Comparison of ENCODE assay signal across 8 mouse cellular contexts in genomic region chr1:130716218-130716512, GRCm38 (mm10). TPM values are rescaled to one million over a fixed set of nuclear protein-coding genes. Genes with fewer than 3 reads are reported as not detected.
DNase-seq lines count a peak whose midpoint lies in the region; ATAC-seq and TF ChIP-seq lines count a peak whose summit lies in the region.

No protein-coding gene starts in this region.

- peak overlapping the region; percentile 98 for H3K9ac ChIP-seq in forebrain, embryonic 14.5 days (ENCODE audit: low read length)
- H3K9ac ChIP-seq in liver, embryonic 16.5 days (ENCODE audit: low read depth, low read length), result peak overlapping the region; percentile 94

- TF ChIP-seq CTCF in gastrocnemius, adult 2 months (IDR thresholded peaks at IDR 0.05), result no peak
- TF ChIP-seq CTCF in C2C12 (IDR thresholded peaks at IDR 0.05; ENCODE audit: control insufficient read depth, insufficient read depth, insufficient read length), result no peak

- H3K27ac ChIP-seq in gastrocnemius, adult 2 months, result peak overlapping the region; percentile 92
- peak overlapping the region; percentile 86; the same call in 1 of the 2 replicates for H3K27ac ChIP-seq in forebrain, embryonic 14.5 days (ENCODE audit: low read depth, low read length)
- H3K27ac ChIP-seq in liver, embryonic 16.5 days (ENCODE audit: low read length), result peak overlapping the region; percentile 90

- DNase-seq in gastrocnemius, adult 2 months, result no peak
- no peak for DNase-seq in gastrocnemius, adult 18-20 months (ENCODE audit: low spot score)
- DNase-seq in forebrain, embryonic 14.5 days (ENCODE audit: low spot score), result peak; percentile 36
- DNase-seq in embryo, embryonic 10 days (ENCODE audit: low spot score), result no peak
- no peak for DNase-seq in left cerebral cortex, adult 11 months (ENCODE audit: low spot score)

- H3K9me3 ChIP-seq in forebrain, embryonic 14.5 days (replicated peaks; ENCODE audit: control insufficient read depth, low read length), result no peaks in the 10 kb centered on the region
- H3K9me3 ChIP-seq in liver, embryonic 16.5 days (replicated peaks; ENCODE audit: control insufficient read depth, low read length), result no peaks in the 10 kb centered on the region

- H3K4me3 ChIP-seq in gastrocnemius, adult 2 months, result peak overlapping the region; percentile 90
- H3K4me3 ChIP-seq in C2C12 (ENCODE audit: insufficient read depth, poor library complexity, severe bottlenecking), result peak overlapping the region; percentile 88
- H3K4me3 ChIP-seq in forebrain, embryonic 14.5 days (ENCODE audit: low read depth, low read length), result peak overlapping the region; percentile 89
- peak overlapping the region; percentile 99 for H3K4me3 ChIP-seq in liver, embryonic 16.5 days (ENCODE audit: low read depth, low read length)

- no peaks in the 10 kb centered on the region for H3K27me3 ChIP-seq in C2C12 (ENCODE audit: control insufficient read depth, insufficient read depth, insufficient read length)
- H3K27me3 ChIP-seq in forebrain, embryonic 14.5 days (replicated peaks; ENCODE audit: control insufficient read depth, insufficient read depth, low read length), result no peaks in the 10 kb centered on the region
- no peaks in the 10 kb centered on the region for H3K27me3 ChIP-seq in liver, embryonic 16.5 days (ENCODE audit: control insufficient read depth, insufficient read depth, low read depth, low read length)

- peaks cover 9% of the 10 kb centered on the region for H3K4me1 ChIP-seq in forebrain, embryonic 14.5 days (ENCODE audit: control insufficient read depth, insufficient read depth, low read length)
- H3K4me1 ChIP-seq in liver, embryonic 16.5 days (ENCODE audit: control insufficient read depth, low read depth, low read length), result peaks cover 15% of the 10 kb centered on the region

- intact Hi-C loops in gastrocnemius, adult 2 months (cut with DNase I), result loop anchor here (10.0 kb wide), 1 partner anchor 349 kb away; no protein-coding TSS in a partner anchor

- H3K79me2 ChIP-seq in C2C12 (ENCODE audit: control insufficient read depth, insufficient read depth), result peaks cover 51% of the 10 kb centered on the region

- ATAC-seq in forebrain, embryonic 14.5 days, result peak; percentile 16
- peak; percentile 2 for ATAC-seq in liver, embryonic 16.5 days (ENCODE audit: low read depth)
- no peak for ATAC-seq in CD4-positive, CD25-positive, alpha-beta regulatory T cell, adult 4 months

- H3K4me2 ChIP-seq in forebrain, embryonic 14.5 days (ENCODE audit: low read length), result peak overlapping the region; percentile 99
- peak overlapping the region; percentile 89 for H3K4me2 ChIP-seq in liver, embryonic 16.5 days (ENCODE audit: low read depth, low read length)

- H3K36me3 ChIP-seq in C2C12 (ENCODE audit: control insufficient read depth, insufficient read depth), result peaks cover 21% of the 10 kb centered on the region
- H3K36me3 ChIP-seq in forebrain, embryonic 14.5 days (ENCODE audit: control insufficient read depth, insufficient read depth, low read length), result peaks cover 14% of the 10 kb centered on the region; the same call in 1 of the 2 replicates
- H3K36me3 ChIP-seq in liver, embryonic 16.5 days (ENCODE audit: control insufficient read depth, insufficient read depth), result peaks cover 10% of the 10 kb centered on the region

- peaks cover 38% of the 10 kb centered on the region for H3K79me3 ChIP-seq in C2C12 (ENCODE audit: low read depth)

- WGBS in forebrain, embryonic 14.5 days, result 0% methylated on average over 3 of the region's 3 CpGs
- 0% methylated on average over 3 of the region's 3 CpGs for WGBS in liver, embryonic 16.5 days (ENCODE audit: insufficient replicate concordance)

- peak overlapping the region; percentile 80 for H3ac ChIP-seq in C2C12 (ENCODE audit: control insufficient read depth, insufficient read length, low read depth)

TF ChIP-seq in C2C12, 6 proteins besides CTCF, POLR2A, EP300 and RAD21:
- no peak for TF ChIP-seq MYOG (IDR thresholded peaks at IDR 0.05; ENCODE audit: control insufficient read depth, extremely low read depth, insufficient read length)

RNA-seq across cellular contexts. Expression of gene Gm29427, which starts 0.6 kb away (rescaled TPM):
- total RNA-seq in gastrocnemius, adult 2 months (2021), result under 1 TPM in 1 of 2 experiments, not detected in 1; 0.14 TPM
- total RNA-seq in gastrocnemius, adult 18-20 months (2021), result not detected
- polyA plus RNA-seq in C2C12 (2012; fragmentation: generic; extraction: Trizol), result not detected
- polyA plus RNA-seq in forebrain, embryonic 14.5 days (2014; fragmentation: Nextera tagmentation; extraction: Ambion mirVana), result not detected in 2 replicates
- polyA plus RNA-seq in liver, embryonic 16.5 days (2015; fragmentation: Nextera tagmentation; extraction: Ambion mirVana), result not detected in 2 replicates
- polyA plus RNA-seq in CD4-positive, CD25-positive, alpha-beta regulatory T cell, adult 4 months (2017; shearing (Covaris generic)), result not detected

RNA-seq across cellular contexts. Expression of gene Yod1, which starts 1.0 kb away (rescaled TPM):
- total RNA-seq in gastrocnemius, adult 2 months (2021), result 1 to 10 TPM; 3.7 to 4.1 TPM
- 1 to 10 TPM; 2.9 to 3.5 TPM for total RNA-seq in gastrocnemius, adult 18-20 months (2021)
- polyA plus RNA-seq in C2C12 (2012; fragmentation: generic; extraction: Trizol), result 0.85 TPM
- polyA plus RNA-seq in forebrain, embryonic 14.5 days (2014; fragmentation: Nextera tagmentation; extraction: Ambion mirVana), result 8.9 and 10.0 TPM in 2 replicates
- 40.7 and 43.1 TPM in 2 replicates for polyA plus RNA-seq in liver, embryonic 16.5 days (2015; fragmentation: Nextera tagmentation; extraction: Ambion mirVana)
- 10 to 100 TPM; 20.7 to 21.8 TPM for polyA plus RNA-seq in CD4-positive, CD25-positive, alpha-beta regulatory T cell, adult 4 months (2017; shearing (Covaris generic))

RNA-seq across cellular contexts. Expression of gene Pfkfb2, which starts 12.9 kb away (rescaled TPM):
- total RNA-seq in gastrocnemius, adult 2 months (2021), result 10 to 100 TPM; 11.6 to 15.5 TPM
- total RNA-seq in gastrocnemius, adult 18-20 months (2021), result 10 to 100 TPM in 1 of 2 experiments, 1 to 10 TPM in 1; 9.7 to 12.8 TPM
- 3.0 TPM for polyA plus RNA-seq in C2C12 (2012; fragmentation: generic; extraction: Trizol)
- polyA plus RNA-seq in forebrain, embryonic 14.5 days (2014; fragmentation: Nextera tagmentation; extraction: Ambion mirVana), result 17.8 and 23.2 TPM in 2 replicates
- polyA plus RNA-seq in liver, embryonic 16.5 days (2015; fragmentation: Nextera tagmentation; extraction: Ambion mirVana), result 5.1 and 5.2 TPM in 2 replicates
- 1 to 10 TPM; 2.2 to 5.2 TPM for polyA plus RNA-seq in CD4-positive, CD25-positive, alpha-beta regulatory T cell, adult 4 months (2017; shearing (Covaris generic))

RNA-seq across cellular contexts. Expression of gene AA986860, which starts 15.6 kb away (rescaled TPM):
- total RNA-seq in gastrocnemius, adult 2 months (2021), result under 1 TPM; 0.20 to 0.43 TPM
- under 1 TPM; 0.09 to 0.24 TPM for total RNA-seq in gastrocnemius, adult 18-20 months (2021)
- polyA plus RNA-seq in C2C12 (2012; fragmentation: generic; extraction: Trizol), result 0.88 TPM
- 0.43 and 0.54 TPM in 2 replicates for polyA plus RNA-seq in forebrain, embryonic 14.5 days (2014; fragmentation: Nextera tagmentation; extraction: Ambion mirVana)
- 6.2 and 7.3 TPM in 2 replicates for polyA plus RNA-seq in liver, embryonic 16.5 days (2015; fragmentation: Nextera tagmentation; extraction: Ambion mirVana)
- under 1 TPM in 1 of 2 experiments, not detected in 1; 0.15 TPM for polyA plus RNA-seq in CD4-positive, CD25-positive, alpha-beta regulatory T cell, adult 4 months (2017; shearing (Covaris generic))

RNA-seq across cellular contexts. Expression of gene C4bp, which starts 54.7 kb away (rescaled TPM):
- not detected for total RNA-seq in gastrocnemius, adult 2 months (2021)
- under 1 TPM in 1 of 2 experiments, not detected in 1; 0.19 TPM for total RNA-seq in gastrocnemius, adult 18-20 months (2021)
- not detected for polyA plus RNA-seq in C2C12 (2012; fragmentation: generic; extraction: Trizol)
- polyA plus RNA-seq in forebrain, embryonic 14.5 days (2014; fragmentation: Nextera tagmentation; extraction: Ambion mirVana), result not detected in 2 replicates
- 5.2 and 5.3 TPM in 2 replicates for polyA plus RNA-seq in liver, embryonic 16.5 days (2015; fragmentation: Nextera tagmentation; extraction: Ambion mirVana)
- polyA plus RNA-seq in CD4-positive, CD25-positive, alpha-beta regulatory T cell, adult 4 months (2017; shearing (Covaris generic)), result not detected
